Mouse (Mus musculus): Measurements from ENCODE around the gene Rabggta. TPM values are rescaled to one million over a fixed set of nuclear protein-coding genes. Genes with fewer than 3 reads are reported as not detected.
A peak's percentile ranks its signal among the peaks of the same experiment; 100 is the strongest.

Gene Rabggta
- polyA plus RNA-seq, 1 experiment from 2014 or later = 59.2 TPM

GRCm38 (mm10) chr14:55682118-55682493 is 40.0 kb downstream of the Rabggta start:
- peak; percentile 52 for ATAC-seq (ENCODE audit: low read depth)
- peak overlapping the region; percentile 17; the same call in 1 of the 2 replicates for H3K9ac ChIP-seq (replicated peaks; ENCODE audit: low read depth, low read length)
- peak overlapping the region; percentile 47 for H3K4me2 ChIP-seq (ENCODE audit: low read depth, low read length)
- peak overlapping the region; percentile 65 for H3K4me3 ChIP-seq (ENCODE audit: low read depth, low read length)
- peaks cover 3% of the 10 kb centered on the region; the same call in 1 of the 2 replicates for H3K4me1 ChIP-seq (ENCODE audit: control insufficient read depth, insufficient read depth, low read length)
- peaks cover 14% of the 10 kb centered on the region for H3K36me3 ChIP-seq (ENCODE audit: control insufficient read depth, insufficient read depth, low read length)
- WGBS = 11% methylated on average over 3 of the region's 3 CpGs
- peak overlapping the region; percentile 6; the same call in 1 of the 2 replicates for H3K27ac ChIP-seq (ENCODE audit: low read depth, low read length)
- H3K9me3 ChIP-seq (ENCODE audit: control insufficient read depth, low read length) = no peaks in the 10 kb centered on the region
- no peaks in the 10 kb centered on the region for H3K27me3 ChIP-seq (ENCODE audit: control insufficient read depth, insufficient read depth, low read length)

- Histone ChIP-seq H3K27ac (ENCODE audit: low read depth, low read length) (peak within 1 kb of the TSS; percentile 74), H3K4me3 (ENCODE audit: low read depth, low read length) (peak within 1 kb of the TSS; percentile 65), H3K36me3 (ENCODE audit: control insufficient read depth, insufficient read depth, low read length) (peaks cover 18% of the 10 kb centered on the region), H3K9ac (replicated peaks; ENCODE audit: low read depth, low read length) (peak within 1 kb of the TSS; percentile 59), H3K9me3 (ENCODE audit: control insufficient read depth, low read length) (no peaks in the 10 kb centered on the region), H3K27me3 (ENCODE audit: control insufficient read depth, insufficient read depth, low read length) (no peaks in the 10 kb centered on the region), H3K4me2 (ENCODE audit: low read depth, low read length) (peak within 1 kb of the TSS; percentile 98), H3K4me1 (ENCODE audit: control insufficient read depth, insufficient read depth, low read length) (peaks cover 3% of the 10 kb centered on the region; the same call in 1 of the 2 replicates)
- peak; percentile 99 for ATAC-seq (ENCODE audit: low read depth)
- under 1% methylated on average over 66 of the region's 66 CpGs for WGBS
Observed at GRCm38 (mm10) chr14:55681160-55682117, 40.6 kb downstream of the Rabggta start, which contains the start of gene Tinf2. Gene Tinf2, minus strand, starts transcription at chr14:55681820.

DNA sequence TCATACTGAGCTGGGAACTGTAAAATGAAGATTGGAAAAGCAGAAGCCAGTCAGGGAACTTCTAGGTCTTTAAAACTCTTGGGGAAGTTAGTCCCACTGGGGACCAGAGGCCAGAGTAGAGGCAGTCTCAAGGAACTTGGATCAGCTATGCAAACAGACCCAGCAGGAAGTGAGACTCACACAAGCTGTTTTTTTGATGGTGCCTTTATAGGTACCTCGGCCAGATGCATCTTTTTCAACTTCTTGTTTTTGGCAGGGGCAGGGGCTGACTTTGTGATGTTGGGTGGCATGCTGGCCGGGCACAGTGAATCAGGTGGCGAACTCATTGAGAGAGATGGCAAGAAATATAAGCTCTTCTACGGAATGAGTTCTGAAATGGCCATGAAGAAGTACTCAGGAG is 44.4 kb downstream of the Rabggta start:
- Histone ChIP-seq H3K4me2 (ENCODE audit: low read depth, low read length) (no peak overlapping the region), H3K4me1 (ENCODE audit: control insufficient read depth, insufficient read depth, low read length) (peaks cover 6% of the 10 kb centered on the region; the same call in 1 of the 2 replicates), H3K27me3 (ENCODE audit: control insufficient read depth, insufficient read depth, low read length) (no peaks in the 10 kb centered on the region), H3K4me3 (ENCODE audit: low read depth, low read length) (no peak overlapping the region), H3K9ac (replicated peaks; ENCODE audit: low read depth, low read length) (no peak overlapping the region), H3K9me3 (ENCODE audit: control insufficient read depth, low read length) (no peaks in the 10 kb centered on the region), H3K27ac (ENCODE audit: low read depth, low read length) (no peak overlapping the region), H3K36me3 (ENCODE audit: control insufficient read depth, insufficient read depth, low read length) (peaks cover 24% of the 10 kb centered on the region)
- 87% methylated on average over 4 of the region's 4 CpGs for WGBS
- no peak for ATAC-seq (ENCODE audit: low read depth)

GRCm38 (mm10) chr14:55672741-55673060 is 49.4 kb downstream of the Rabggta start:
- Histone ChIP-seq H3K9me3 (ENCODE audit: control insufficient read depth, low read length) (no peaks in the 10 kb centered on the region), H3K4me2 (ENCODE audit: low read depth, low read length) (peak overlapping the region; percentile 57), H3K9ac (replicated peaks; ENCODE audit: low read depth, low read length) (no peak overlapping the region; the same call in 1 of the 2 replicates), H3K4me3 (ENCODE audit: low read depth, low read length) (peak overlapping the region; percentile 67), H3K36me3 (ENCODE audit: control insufficient read depth, insufficient read depth, low read length) (peaks cover 14% of the 10 kb centered on the region), H3K27ac (ENCODE audit: low read depth, low read length) (no peak overlapping the region), H3K4me1 (ENCODE audit: control insufficient read depth, insufficient read depth, low read length) (peaks cover 12% of the 10 kb centered on the region), H3K27me3 (ENCODE audit: control insufficient read depth, insufficient read depth, low read length) (no peaks in the 10 kb centered on the region)
- whole genome bisulfite sequencing = 82% methylated on average over 7 of the region's 7 CpGs
- ATAC-seq (ENCODE audit: low read depth) = no peak

- Histone ChIP-seq H3K9ac (replicated peaks; ENCODE audit: low read depth, low read length) (peak within 1 kb of the TSS; percentile 59), H3K27ac (ENCODE audit: low read depth, low read length) (peak within 1 kb of the TSS; percentile 83), H3K27me3 (ENCODE audit: control insufficient read depth, insufficient read depth, low read length) (no peaks in the 10 kb centered on the region), H3K4me2 (ENCODE audit: low read depth, low read length) (peak within 1 kb of the TSS; percentile 57), H3K36me3 (ENCODE audit: control insufficient read depth, insufficient read depth, low read length) (peaks cover 10% of the 10 kb centered on the region), H3K4me1 (ENCODE audit: control insufficient read depth, insufficient read depth, low read length) (peaks cover 12% of the 10 kb centered on the region), H3K9me3 (ENCODE audit: control insufficient read depth, low read length) (no peaks in the 10 kb centered on the region), H3K4me3 (ENCODE audit: low read depth, low read length) (peak within 1 kb of the TSS; percentile 67)
- WGBS = under 1% methylated on average over 38 of the region's 38 CpGs
- ATAC-seq (ENCODE audit: low read depth) = peak; percentile 98
Observed at GRCm38 (mm10) chr14:55671833-55672740, 50.0 kb downstream of the Rabggta start, which contains the start of the genes Gmpr2 and Nedd8. Gene Gmpr2, plus strand, starts transcription at chr14:55671941. Gene Nedd8, minus strand, starts transcription at chr14:55672124.

DNA sequence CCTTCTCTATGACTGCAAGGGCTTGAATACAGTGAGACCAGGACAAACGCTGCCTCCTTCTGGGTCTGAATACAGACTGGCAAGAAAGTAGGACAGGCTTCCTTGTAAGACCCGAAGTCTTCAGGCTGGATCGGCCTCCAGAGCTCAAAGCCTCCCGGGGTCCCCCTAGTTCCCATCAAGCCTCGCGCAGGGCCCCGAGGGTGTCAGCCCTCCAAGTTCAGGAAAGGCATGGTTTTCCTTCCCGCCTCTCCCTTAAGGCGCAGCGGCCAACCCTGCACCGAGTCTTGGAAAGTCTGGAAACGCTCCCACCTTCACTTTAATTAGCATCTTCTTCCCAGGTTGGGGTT is 50.6 kb downstream of the Rabggta start:
- Histone ChIP-seq H3K9me3 (ENCODE audit: control insufficient read depth, low read length) (no peaks in the 10 kb centered on the region), H3K4me3 (ENCODE audit: low read depth, low read length) (peak overlapping the region; percentile 67), H3K9ac (replicated peaks; ENCODE audit: low read depth, low read length) (peak overlapping the region; percentile 59), H3K4me1 (ENCODE audit: control insufficient read depth, insufficient read depth, low read length) (peaks cover 12% of the 10 kb centered on the region), H3K27ac (ENCODE audit: low read depth, low read length) (peak overlapping the region; percentile 83), H3K4me2 (ENCODE audit: low read depth, low read length) (peak overlapping the region; percentile 57), H3K36me3 (ENCODE audit: control insufficient read depth, insufficient read depth, low read length) (peaks cover 5% of the 10 kb centered on the region), H3K27me3 (ENCODE audit: control insufficient read depth, insufficient read depth, low read length) (no peaks in the 10 kb centered on the region)
- WGBS = under 1% methylated on average over 12 of the region's 12 CpGs
- ATAC-seq (ENCODE audit: low read depth) = peak; percentile 67

Other genes starting within 250 kb of the Rabggta start
- 7.6 and 16.7 TPM in 2 replicates for gene Dhrs4, start 243.5 kb downstream of the Rabggta start, polyA plus RNA-seq (2014; fragmentation: Nextera tagmentation; extraction: Ambion mirVana)
- 28.5 and 46.2 TPM in 2 replicates for gene Carmil3, start 231.6 kb downstream of the Rabggta start, polyA plus RNA-seq (2014; fragmentation: Nextera tagmentation; extraction: Ambion mirVana)
- 13.3 and 16.3 TPM in 2 replicates for gene Cpne6, start 211.8 kb downstream of the Rabggta start, polyA plus RNA-seq (2014; fragmentation: Nextera tagmentation; extraction: Ambion mirVana)
- 0.13 and 0.20 TPM in 2 replicates for gene Nrl, start 197.3 kb downstream of the Rabggta start, polyA plus RNA-seq (2014; fragmentation: Nextera tagmentation; extraction: Ambion mirVana)
- 17.6 and 19.5 TPM in 2 replicates for gene Pck2, start 182.0 kb downstream of the Rabggta start, polyA plus RNA-seq (2014; fragmentation: Nextera tagmentation; extraction: Ambion mirVana)
- 112 and 114 TPM in 2 replicates for gene Dcaf11, start 162.3 kb downstream of the Rabggta start, polyA plus RNA-seq (2014; fragmentation: Nextera tagmentation; extraction: Ambion mirVana)
- gene A730061H03Rik, start 161.9 kb downstream of the Rabggta start, polyA plus RNA-seq (2014; fragmentation: Nextera tagmentation; extraction: Ambion mirVana) = 1.5 TPM in 1 of 2 replicates, not detected in the other
- 0.58 TPM in 1 of 2 replicates, not detected in the other for gene Fitm1, start 146.6 kb downstream of the Rabggta start, polyA plus RNA-seq (2014; fragmentation: Nextera tagmentation; extraction: Ambion mirVana)
- gene Psme1, start 144.1 kb downstream of the Rabggta start, polyA plus RNA-seq (2014; fragmentation: Nextera tagmentation; extraction: Ambion mirVana) = 200 and 226 TPM in 2 replicates
- gene Emc9, start 137.0 kb downstream of the Rabggta start, polyA plus RNA-seq (2014; fragmentation: Nextera tagmentation; extraction: Ambion mirVana) = 38.9 and 48.8 TPM in 2 replicates
- gene Psme2, start 131.2 kb downstream of the Rabggta start, polyA plus RNA-seq (2014; fragmentation: Nextera tagmentation; extraction: Ambion mirVana) = 162 and 184 TPM in 2 replicates
- 12.3 and 18.8 TPM in 2 replicates for gene Rnf31, start 130.6 kb downstream of the Rabggta start, polyA plus RNA-seq (2014; fragmentation: Nextera tagmentation; extraction: Ambion mirVana)
- 6.6 and 8.6 TPM in 2 replicates for gene Irf9, start 118.7 kb downstream of the Rabggta start, polyA plus RNA-seq (2014; fragmentation: Nextera tagmentation; extraction: Ambion mirVana)
- 7.0 and 9.3 TPM in 2 replicates for gene Rec8, start 104.2 kb downstream of the Rabggta start, polyA plus RNA-seq (2014; fragmentation: Nextera tagmentation; extraction: Ambion mirVana)
- 109 and 110 TPM in 2 replicates for gene Ipo4, start 86.3 kb downstream of the Rabggta start, polyA plus RNA-seq (2014; fragmentation: Nextera tagmentation; extraction: Ambion mirVana)
- gene Gm49378, start 84.4 kb downstream of the Rabggta start, polyA plus RNA-seq (2014; fragmentation: Nextera tagmentation; extraction: Ambion mirVana) = 2.9 TPM in 2 replicates
- 55.9 and 66.9 TPM in 2 replicates for gene Tm9sf1, start 78.5 kb downstream of the Rabggta start, polyA plus RNA-seq (2014; fragmentation: Nextera tagmentation; extraction: Ambion mirVana)
- gene Tssk4, start 72.1 kb downstream of the Rabggta start, polyA plus RNA-seq (2014; fragmentation: Nextera tagmentation; extraction: Ambion mirVana) = 0.24 TPM in 1 of 2 replicates, not detected in the other
- gene Mdp1, start 61.8 kb downstream of the Rabggta start, polyA plus RNA-seq (2014; fragmentation: Nextera tagmentation; extraction: Ambion mirVana) = 69.0 and 75.5 TPM in 2 replicates
- 42.5 and 43.7 TPM in 2 replicates for gene Gmpr2, start 50.3 kb downstream of the Rabggta start, polyA plus RNA-seq (2014; fragmentation: Nextera tagmentation; extraction: Ambion mirVana)
- gene Nedd8, start 50.1 kb downstream of the Rabggta start, polyA plus RNA-seq (2014; fragmentation: Nextera tagmentation; extraction: Ambion mirVana) = 550 and 603 TPM in 2 replicates
- 28.3 and 28.6 TPM in 2 replicates for gene Tinf2, start 40.4 kb downstream of the Rabggta start, polyA plus RNA-seq (2014; fragmentation: Nextera tagmentation; extraction: Ambion mirVana)
- 0.11 and 0.33 TPM in 2 replicates for gene Tgm1, start 8.3 kb downstream of the Rabggta start, polyA plus RNA-seq (2014; fragmentation: Nextera tagmentation; extraction: Ambion mirVana)
- 73.6 and 75.5 TPM in 2 replicates for gene Dhrs1, start 23.4 kb upstream of the Rabggta start, polyA plus RNA-seq (2014; fragmentation: Nextera tagmentation; extraction: Ambion mirVana)
- gene Nop9, start 23.4 kb upstream of the Rabggta start, polyA plus RNA-seq (2014; fragmentation: Nextera tagmentation; extraction: Ambion mirVana) = 27.4 and 30.1 TPM in 2 replicates
- not detected in 2 replicates for gene Cideb, start 36.2 kb upstream of the Rabggta start, polyA plus RNA-seq (2014; fragmentation: Nextera tagmentation; extraction: Ambion mirVana)
- gene Ltb4r2, start 39.2 kb upstream of the Rabggta start, polyA plus RNA-seq (2014; fragmentation: Nextera tagmentation; extraction: Ambion mirVana) = 0.27 and 0.59 TPM in 2 replicates
- 0.19 and 0.24 TPM in 2 replicates for gene Ltb4r1, start 43.7 kb upstream of the Rabggta start, polyA plus RNA-seq (2014; fragmentation: Nextera tagmentation; extraction: Ambion mirVana)
- 1.9 and 3.9 TPM in 2 replicates for gene Adcy4, start 61.8 kb upstream of the Rabggta start, polyA plus RNA-seq (2014; fragmentation: Nextera tagmentation; extraction: Ambion mirVana)
- gene Ripk3, start 66.6 kb upstream of the Rabggta start, polyA plus RNA-seq (2014; fragmentation: Nextera tagmentation; extraction: Ambion mirVana) = 1.9 and 2.2 TPM in 2 replicates
- gene Nfatc4, start 100.9 kb upstream of the Rabggta start, polyA plus RNA-seq (2014; fragmentation: Nextera tagmentation; extraction: Ambion mirVana) = 5.5 and 10.4 TPM in 2 replicates
- gene Nynrin, start 131.7 kb upstream of the Rabggta start, polyA plus RNA-seq (2014; fragmentation: Nextera tagmentation; extraction: Ambion mirVana) = 5.8 and 10.2 TPM in 2 replicates
- 0.24 and 0.91 TPM in 2 replicates for gene Cbln3, start 162.1 kb upstream of the Rabggta start, polyA plus RNA-seq (2014; fragmentation: Nextera tagmentation; extraction: Ambion mirVana)
- 5.9 and 7.3 TPM in 2 replicates for gene Khnyn, start 162.7 kb upstream of the Rabggta start, polyA plus RNA-seq (2014; fragmentation: Nextera tagmentation; extraction: Ambion mirVana)
- 138 and 163 TPM in 2 replicates for gene Sdr39u1, start 178.0 kb upstream of the Rabggta start, polyA plus RNA-seq (2014; fragmentation: Nextera tagmentation; extraction: Ambion mirVana)
- not detected in 2 replicates for gene Cma1, start 222.4 kb upstream of the Rabggta start, polyA plus RNA-seq (2014; fragmentation: Nextera tagmentation; extraction: Ambion mirVana)
- not detected in 2 replicates for gene Cma2, start 228.7 kb upstream of the Rabggta start, polyA plus RNA-seq (2014; fragmentation: Nextera tagmentation; extraction: Ambion mirVana)

Data from neural tube, embryonic 14.5 days (tissue).